Mouse (Mus musculus) frontal cortex, postnatal 14 days (tissue): Measurements from ENCODE around the gene Ralgps2.

Experiments
- DNase-seq, 2 experiments: peaks; one replicate each; pipeline ENCODE4 v3.0.0; 2022; ENCODE audit warnings: low spot score in 2 of 2

Gene Ralgps2

GRCm38 (mm10) chr1:156819236-156819635, 120.2 kb downstream of the Ralgps2 start:
- DNase-seq = no peak

- no peak for DNase-seq
These were observed 125.9 kb downstream of the Ralgps2 start for GRCm38 (mm10) chr1:156813485-156813884.

GRCm38 (mm10) chr1:156812716-156813115, 126.7 kb downstream of the Ralgps2 start:
- no peak for DNase-seq

- no peak for DNase-seq
These were observed 127.5 kb downstream of the Ralgps2 start for GRCm38 (mm10) chr1:156811928-156812327.

- DNase-seq = no peak
These were observed 131.1 kb downstream of the Ralgps2 start for GRCm38 (mm10) chr1:156808332-156808731.

- DNase-seq = no peak
These were observed 138.2 kb downstream of the Ralgps2 start for GRCm38 (mm10) chr1:156801276-156801675.

- DNase-seq = no peak
These were observed 143.2 kb downstream of the Ralgps2 start for GRCm38 (mm10) chr1:156796251-156796650.

GRCm38 (mm10) chr1:156789844-156790490, 149.5 kb downstream of the Ralgps2 start:
- no peak for DNase-seq

- no peak for DNase-seq
These were observed 152.1 kb downstream of the Ralgps2 start for GRCm38 (mm10) chr1:156787164-156787863.

- DNase-seq = no peak
These were observed 153.4 kb downstream of the Ralgps2 start for GRCm38 (mm10) chr1:156786074-156786473.

- no peak for DNase-seq
These were observed 154.5 kb downstream of the Ralgps2 start for GRCm38 (mm10) chr1:156784974-156785373.

- DNase-seq = no peak
These were observed 155.3 kb downstream of the Ralgps2 start for GRCm38 (mm10) chr1:156784116-156784515.

GRCm38 (mm10) chr1:156781971-156782850, 157.2 kb downstream of the Ralgps2 start:
- DNase-seq = no peak

GRCm38 (mm10) chr1:156781076-156781741, 158.2 kb downstream of the Ralgps2 start:
- no peak for DNase-seq

GRCm38 (mm10) chr1:156780234-156781005, 159.0 kb downstream of the Ralgps2 start:
- DNase-seq = no peak

- DNase-seq = no peak
These were observed 159.8 kb downstream of the Ralgps2 start for GRCm38 (mm10) chr1:156779595-156779994.

GRCm38 (mm10) chr1:156778977-156779376, 160.4 kb downstream of the Ralgps2 start:
- no peak for DNase-seq

- DNase-seq = no peak
These were observed 161.5 kb downstream of the Ralgps2 start for GRCm38 (mm10) chr1:156777896-156778295.

- DNase-seq = no peak
These were observed 163.4 kb downstream of the Ralgps2 start for GRCm38 (mm10) chr1:156775983-156776382.

- DNase-seq = no peak
These were observed 164.2 kb downstream of the Ralgps2 start for GRCm38 (mm10) chr1:156775190-156775589.

GRCm38 (mm10) chr1:156770845-156771244, 168.6 kb downstream of the Ralgps2 start:
- no peak for DNase-seq
